Comparison of ENCODE assay signal across 8 mouse cellular contexts in genomic region chr8:74993475-74994451, GRCm38 (mm10). TPM values are rescaled to one million over a fixed set of nuclear protein-coding genes. Genes with fewer than 3 reads are reported as not detected.
DNase-seq lines count a peak whose midpoint lies in the region; ATAC-seq lines count a peak whose summit lies in the region.

No protein-coding gene starts in this region.

- no peaks in the 10 kb centered on the region for H3K36me3 ChIP-seq in hindbrain, embryonic 11.5 days (ENCODE audit: control insufficient read depth, insufficient read depth, low read length)

- peak; percentile 95 for ATAC-seq in hindbrain, embryonic 11.5 days (ENCODE audit: low FRiP score)

- H3K27me3 ChIP-seq in hindbrain, embryonic 11.5 days (ENCODE audit: control insufficient read depth, insufficient read depth, low read length): no peaks in the 10 kb centered on the region

- H3K4me3 ChIP-seq in hindbrain, embryonic 11.5 days (ENCODE audit: low read depth, low read length): peak overlapping the region; percentile 67

- under 1% methylated on average over 94 of the region's 111 CpGs for WGBS in hindbrain, embryonic 11.5 days

- H3K9me3 ChIP-seq in hindbrain, embryonic 11.5 days (ENCODE audit: control insufficient read depth, low read length): no peaks in the 10 kb centered on the region

- H3K9ac ChIP-seq in hindbrain, embryonic 11.5 days (ENCODE audit: low read depth, low read length): peak overlapping the region; percentile 99

- H3K27ac ChIP-seq in hindbrain, embryonic 11.5 days (ENCODE audit: low read depth, low read length): peak overlapping the region; percentile 93

- peak overlapping the region; percentile 49 for H3K4me2 ChIP-seq in hindbrain, embryonic 11.5 days (replicated peaks; ENCODE audit: low read depth, low read length)

- no peaks in the 10 kb centered on the region; the same call in 1 of the 2 replicates for H3K4me1 ChIP-seq in hindbrain, embryonic 11.5 days (replicated peaks; ENCODE audit: control insufficient read depth, insufficient read depth, low read length)

- DNase-seq in MN1 (ENCODE audit: low spot score): peak; percentile 95
- DNase-seq in cerebellum, adult 9-11 months: peak; percentile 88
- peak; percentile 61 to 87 for DNase-seq in frontal cortex, adult 2 months (ENCODE audit: extremely low spot score in 1 of 2, low spot score in 1 of 2)
- DNase-seq in hindbrain, embryonic 11.5 days (ENCODE audit: low spot score): peak; percentile 90
- peak; percentile 80 to 86 for DNase-seq in layer of hippocampus, postnatal 10 days (ENCODE audit: low spot score in 2 of 2)
- peak; percentile 89 for DNase-seq in lung, postnatal 10 days
- DNase-seq in ovary, postnatal 36 days (ENCODE audit: low spot score): peak; percentile 83
- DNase-seq in thymus, postnatal 25 days: peak; percentile 85

RNA-seq across cellular contexts. Expression of gene Hmgxb4, which starts 0.6 kb away (rescaled TPM):
- polyA plus RNA-seq in frontal cortex, adult 2 months (2012; rRNA removed): 33.6 and 37.0 TPM in 2 replicates
- polyA plus RNA-seq in hindbrain, embryonic 11.5 days (2014; fragmentation: Nextera tagmentation; extraction: Ambion mirVana): 42.7 and 56.1 TPM in 2 replicates
- 10 to 100 TPM; 26.2 to 30.3 TPM for total RNA-seq in layer of hippocampus, postnatal 10 days (2021)

RNA-seq across cellular contexts. Expression of gene Tom1, which starts 39.7 kb away (rescaled TPM):
- polyA plus RNA-seq in frontal cortex, adult 2 months (2012; rRNA removed): 49.6 and 52.8 TPM in 2 replicates
- polyA plus RNA-seq in hindbrain, embryonic 11.5 days (2014; fragmentation: Nextera tagmentation; extraction: Ambion mirVana): 25.0 and 25.2 TPM in 2 replicates
- total RNA-seq in layer of hippocampus, postnatal 10 days (2021): 10 to 100 TPM; 34.8 to 36.7 TPM

Comparison
In these comparisons a context has a peak if more than half of its experiments do, and no peak if none do; other contexts are left out.
1. Peak in every context shown above with its lines: DNase-seq, ATAC-seq, H3K4me3 ChIP-seq and H3K27ac ChIP-seq.